Mouse (Mus musculus) MEL (cell line): Measurements from ENCODE around the gene Mboat1. TPM values are rescaled to one million over a fixed set of nuclear protein-coding genes. Genes with fewer than 3 reads are reported as not detected.

ENCODE experiments used
- DNase-seq: peaks from one replicate; pipeline ENCODE4 v3.0.0; 2011; ENCODE audit warnings: low read depth, low spot score
- H3K27ac ChIP-seq: 2 replicates; pipeline ENCODE4 v1.5.1; 2012; ENCODE audit warnings: low read depth, mild to moderate bottlenecking, control low read depth, low read length, moderate library complexity; ENCODE audit not compliant: control insufficient read depth
- H3K27me3 ChIP-seq, 2 experiments: fragments of 150-350 bp in 1 of 2; sonication (generic) in 1 of 2; 2 replicates each; pipeline ENCODE4 v1.6.1; 2012; ENCODE audit warnings: low read length in 2 of 2, mild to moderate bottlenecking in 2 of 2, improper control_type of control experiment in 1 of 2, moderate library complexity in 1 of 2; ENCODE audit not compliant: insufficient read depth in 2 of 2, control insufficient read depth in 1 of 2
- H3K36me3 ChIP-seq, 2 experiments: 2 replicates each; pipeline ENCODE4 v1.6.1; 2012 to 2014; ENCODE audit warnings: low read length in 2 of 2, improper control_type of control experiment in 1 of 2, inconsistent platforms in 1 of 2, mild to moderate bottlenecking in 1 of 2; ENCODE audit not compliant: insufficient read depth in 2 of 2, control insufficient read depth in 1 of 2
- H3K4me1 ChIP-seq, 2 experiments: fragments of 150-350 bp in 1 of 2; sonication (generic) in 1 of 2; 2 replicates each; pipeline ENCODE4 v1.6.1; 2012; ENCODE audit warnings: low read length in 2 of 2, improper control_type of control experiment in 1 of 2, mild to moderate bottlenecking in 1 of 2; ENCODE audit not compliant: insufficient read depth in 2 of 2, control insufficient read depth in 1 of 2
- H3K4me3 ChIP-seq, 2 experiments: fragments of 150-350 bp in 1 of 2; sonication (generic) in 1 of 2; 2 replicates each; pipeline ENCODE4 v1.5.1; 2012; ENCODE audit warnings: low read depth in 2 of 2, low read length in 2 of 2, mild to moderate bottlenecking in 2 of 2, moderate library complexity in 2 of 2, control low read depth in 1 of 2, improper control_type of control experiment in 1 of 2; ENCODE audit not compliant: control insufficient read depth in 1 of 2, insufficient read depth in 1 of 2
- H3K79me2 ChIP-seq: 2 replicates; pipeline ENCODE4 v1.6.1; 2012; ENCODE audit warnings: mild to moderate bottlenecking, low read length, moderate library complexity; ENCODE audit not compliant: control insufficient read depth, poor library complexity, insufficient read depth
- H3K9ac ChIP-seq: 2 replicates; pipeline ENCODE4 v1.6.1; 2012; ENCODE audit warnings: low read depth, mild to moderate bottlenecking, control low read depth, low read length, moderate library complexity; ENCODE audit not compliant: control insufficient read depth, poor library complexity, severe bottlenecking
- H3K9me3 ChIP-seq: fragments of 150-350 bp; sonication (generic); replicated peaks from 2 replicates; pipeline ENCODE4 v1.6.1; 2012; ENCODE audit warnings: mild to moderate bottlenecking, low read length, improper control_type of control experiment, moderate library complexity; ENCODE audit not compliant: insufficient read depth
- CHD1 ChIP-seq: IDR thresholded peaks from 2 replicates; pipeline ENCODE4 v1.6.1; 2012; ENCODE audit warnings: low read depth, mild to moderate bottlenecking, inconsistent platforms, low read length, improper control_type of control experiment
- CHD2 ChIP-seq: IDR thresholded peaks from 2 replicates; pipeline ENCODE4 v1.6.1; 2011; ENCODE audit warnings: low read length, improper control_type of control experiment
- CTCF ChIP-seq, 3 experiments: IDR thresholded peaks in 2 of 3; conservative IDR thresholded peaks in 1 of 3; 2 replicates each; pipeline ENCODE4 v1.5.1; 2011 to 2012; ENCODE audit warnings: low read length in 3 of 3, low read depth in 2 of 3, mild to moderate bottlenecking in 2 of 3, improper control_type of control experiment in 1 of 3, inconsistent platforms in 1 of 3, mixed read lengths in 1 of 3, moderate library complexity in 1 of 3; ENCODE audit not compliant: control insufficient read depth in 1 of 3, insufficient read depth in 1 of 3, poor library complexity in 1 of 3, severe bottlenecking in 1 of 3
- E2F4 ChIP-seq: IDR thresholded peaks from 2 replicates; pipeline ENCODE4 v1.6.1; 2011; ENCODE audit warnings: low read depth, low read length, improper control_type of control experiment, borderline replicate concordance
- ELF1 ChIP-seq: IDR thresholded peaks from 2 replicates; pipeline ENCODE4 v1.6.1; 2014; ENCODE audit warnings: low read depth, mild to moderate bottlenecking, inconsistent platforms, low read length, improper control_type of control experiment, moderate library complexity
- EP300 ChIP-seq, 2 experiments: IDR thresholded peaks; 2 replicates each; pipeline ENCODE4 v1.6.1; 2011; ENCODE audit warnings: improper control_type of control experiment in 2 of 2, low read length in 2 of 2, low read depth in 1 of 2, mild to moderate bottlenecking in 1 of 2
- ETS1 ChIP-seq: IDR thresholded peaks from 2 replicates; pipeline ENCODE4 v1.6.1; 2012; ENCODE audit warnings: low read depth, mild to moderate bottlenecking, inconsistent platforms, low read length, improper control_type of control experiment, moderate library complexity
- GABPA ChIP-seq: IDR thresholded peaks from 2 replicates; pipeline ENCODE4 v1.6.1; 2012; ENCODE audit warnings: low read depth, mild to moderate bottlenecking, inconsistent platforms, low read length, improper control_type of control experiment, moderate library complexity
- GATA1 ChIP-seq: IDR thresholded peaks from 2 replicates; pipeline ENCODE4 v1.6.1; 2011; ENCODE audit warnings: low read depth, low read length, improper control_type of control experiment
- HCFC1 ChIP-seq: IDR thresholded peaks from 2 replicates; pipeline ENCODE4 v1.6.1; 2012; ENCODE audit warnings: low read depth, mild to moderate bottlenecking, inconsistent platforms, low read length, improper control_type of control experiment, moderate library complexity
- JUND ChIP-seq: IDR thresholded peaks from 2 replicates; pipeline ENCODE4 v1.6.1; 2011; ENCODE audit warnings: low read depth, mild to moderate bottlenecking, improper control_type of control experiment, low read length
- KAT2A ChIP-seq: conservative IDR thresholded peaks from 2 replicates; pipeline ENCODE4 v1.6.1; 2012; ENCODE audit warnings: low read depth, low read length, improper control_type of control experiment, inconsistent platforms
- MAX ChIP-seq: IDR thresholded peaks from 2 replicates; pipeline ENCODE4 v1.6.1; 2011; ENCODE audit warnings: low read length, improper control_type of control experiment
- MEF2A ChIP-seq: IDR thresholded peaks from 2 replicates; pipeline ENCODE4 v1.6.1; 2014; ENCODE audit warnings: low read depth, mild to moderate bottlenecking, inconsistent platforms, low read length, improper control_type of control experiment; ENCODE audit not compliant: poor library complexity, insufficient replicate concordance, severe bottlenecking; ENCODE audit errors: extremely low read depth
- MXI1 ChIP-seq: IDR thresholded peaks from 2 replicates; pipeline ENCODE4 v1.6.1; 2011; ENCODE audit warnings: mild to moderate bottlenecking, low read depth, low read length, improper control_type of control experiment
- MYB ChIP-seq: IDR thresholded peaks from 2 replicates; pipeline ENCODE4 v1.6.1; 2011; ENCODE audit warnings: mild to moderate bottlenecking, low read depth, low read length, improper control_type of control experiment
- NELFE ChIP-seq: IDR thresholded peaks from 2 replicates; pipeline ENCODE4 v1.6.1; 2011; ENCODE audit warnings: low read depth, low read length, improper control_type of control experiment
- POLR2AphosphoS2 ChIP-seq: IDR thresholded peaks from 2 replicates; pipeline ENCODE4 v1.6.1; 2011; ENCODE audit warnings: low read length, improper control_type of control experiment
- RAD21 ChIP-seq: IDR thresholded peaks from 2 replicates; pipeline ENCODE4 v1.6.1; 2011; ENCODE audit warnings: mild to moderate bottlenecking, low read depth, low read length, improper control_type of control experiment
- RCOR1 ChIP-seq: IDR thresholded peaks from 2 replicates; pipeline ENCODE4 v1.6.1; 2012; ENCODE audit warnings: low read depth, mild to moderate bottlenecking, inconsistent platforms, low read length, improper control_type of control experiment
- SIN3A ChIP-seq: IDR thresholded peaks from 2 replicates; pipeline ENCODE4 v1.6.1; 2012; ENCODE audit warnings: low read length, improper control_type of control experiment, inconsistent platforms
- SMC3 ChIP-seq: IDR thresholded peaks from 2 replicates; pipeline ENCODE4 v1.6.1; 2011; ENCODE audit warnings: low read depth, low read length, improper control_type of control experiment
- TAL1 ChIP-seq: IDR thresholded peaks from 2 replicates; pipeline ENCODE4 v1.6.1; 2012; ENCODE audit warnings: mild to moderate bottlenecking, inconsistent platforms, low read length, moderate library complexity, mixed read lengths
- TCF12 ChIP-seq: IDR thresholded peaks from 2 replicates; pipeline ENCODE4 v1.6.1; 2014; ENCODE audit warnings: low read depth, mild to moderate bottlenecking, inconsistent platforms, low read length, improper control_type of control experiment, moderate library complexity
- UBTF ChIP-seq: IDR thresholded peaks from 2 replicates; pipeline ENCODE4 v1.6.1; 2012; ENCODE audit warnings: low read depth, mild to moderate bottlenecking, inconsistent platforms, low read length, improper control_type of control experiment, moderate library complexity, borderline replicate concordance; ENCODE audit not compliant: insufficient read depth
- USF1 ChIP-seq: IDR thresholded peaks from 2 replicates; pipeline ENCODE4 v1.6.1; 2014; ENCODE audit warnings: low read depth, mild to moderate bottlenecking, inconsistent platforms, low read length, improper control_type of control experiment, moderate library complexity
- USF2 ChIP-seq, 2 experiments: IDR thresholded peaks; 2 replicates each; pipeline ENCODE4 v1.6.1; 2011 to 2012; ENCODE audit warnings: improper control_type of control experiment in 2 of 2, low read length in 2 of 2, borderline replicate concordance in 1 of 2, inconsistent platforms in 1 of 2, low read depth in 1 of 2, mild to moderate bottlenecking in 1 of 2; ENCODE audit not compliant: insufficient read depth in 1 of 2
- ZKSCAN1 ChIP-seq: IDR thresholded peaks from 2 replicates; pipeline ENCODE4 v1.6.1; 2012; ENCODE audit warnings: low read depth, mild to moderate bottlenecking, inconsistent platforms, low read length, improper control_type of control experiment, moderate library complexity
- ZNF384 ChIP-seq: IDR thresholded peaks from 2 replicates; pipeline ENCODE4 v1.6.1; 2012; ENCODE audit warnings: low read depth, mild to moderate bottlenecking, inconsistent platforms, low read length, improper control_type of control experiment
- polyA plus RNA-seq, 2 experiments: library from polyadenylated mRNA; stranded (reverse) in 1 of 2; unstranded in 1 of 2; fragments of >175 nt in 1 of 2; fragments of >200 nt in 1 of 2; gene quantifications; 2 replicates each; pipeline versions ENCODE4 v1.2.1 to v1.2.4; 2012; ENCODE audit warnings: low replicate concordance in 2 of 2, low read depth in 1 of 2; ENCODE audit not compliant: insufficient read length in 2 of 2, insufficient read depth in 1 of 2, missing spikeins in 1 of 2
- total RNA-seq: library from RNA; depleted of rRNA; stranded (reverse); fragments of 300-350 nt; gene quantifications from 2 replicates; pipeline ENCODE4 v1.2.3, GENCODE M21; 2012

Gene Mboat1
- total and polyA plus RNA-seq, 3 experiments: 19.8 to 21.9 TPM; not detected in 1

GRCm38 (mm10) chr13:30196661-30197060 is 60.4 kb downstream of the Mboat1 start:
- TF ChIP-seq TCF12 (no peak), ZNF384 (no peak), UBTF (no peak), NELFE (no peak), USF1 (no peak), E2F4 (no peak), JUND (no peak), POLR2AphosphoS2 (no peak), USF2 (IDR thresholded peaks at IDR 0.05; ENCODE audit: borderline replicate concordance in 1 of 2, insufficient read depth in 1 of 2, low read depth in 1 of 2, low read length in 2 of 2) (no peak)
- Histone ChIP-seq H3K36me3 (peaks cover 0 to 14% of the 10 kb centered on the region in 2 experiments; a peak in 2 of 4 replicates), H3K4me1 (peaks cover 2 to 16% of the 10 kb centered on the region in 2 experiments; a peak in 3 of 4 replicates), H3K27me3 (no peaks in the 10 kb centered on the region), H3K9me3 (no peaks in the 10 kb centered on the region), H3K79me2 (no peaks in the 10 kb centered on the region), H3K9ac (no peak overlapping the region), H3K27ac (no peak overlapping the region), H3K4me3 (no peak overlapping the region)
- no peak for DNase-seq

DNA sequence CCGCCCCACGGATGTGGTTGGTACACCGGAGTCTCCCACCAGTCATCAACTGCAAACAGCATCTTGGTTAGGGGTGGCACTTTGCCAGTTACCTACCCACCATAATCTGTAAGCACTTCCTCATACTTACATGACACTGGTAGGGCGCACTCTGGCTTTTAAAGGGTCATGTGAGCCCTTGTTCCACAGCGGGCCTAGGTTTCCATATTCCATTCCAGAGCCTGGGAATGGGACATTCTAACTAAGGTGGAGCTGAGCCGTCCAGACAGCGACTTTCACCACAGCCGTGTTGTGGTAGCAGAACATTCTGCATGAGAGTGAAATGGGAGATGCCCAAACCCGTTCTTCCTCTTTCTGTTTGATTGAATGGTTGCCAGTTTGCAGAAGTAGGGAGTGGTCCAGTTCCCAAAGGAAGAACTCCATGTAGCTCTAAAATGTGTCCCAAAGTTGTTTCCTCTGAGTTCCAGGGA is 61.8 kb downstream of the Mboat1 start:
- peaks cover 2 to 13% of the 10 kb centered on the region in 2 experiments; a peak in 3 of 4 replicates for H3K4me1 ChIP-seq
- TF ChIP-seq CHD2: no peak
- TF ChIP-seq GATA1: no peak
- peak; percentile 14; the same call in 1 of the 2 replicates for TF ChIP-seq NELFE
- TF ChIP-seq SIN3A: peak; percentile 64
- TF ChIP-seq ZNF384: no peak
- no peak for TF ChIP-seq TAL1
- peak; percentile 41; the same call in 1 of the 2 replicates for TF ChIP-seq ELF1
- TF ChIP-seq MAX: peak; percentile 55; the same call in 1 of the 2 replicates
- no peak for TF ChIP-seq HCFC1
- peak; percentile 18; the same call in 1 of the 2 replicates for TF ChIP-seq MYB
- no peak for TF ChIP-seq MEF2A
- TF ChIP-seq ZKSCAN1: 0 out of 2 replicates have a peak, but pooled peaks have one; percentile 27
- no peak for TF ChIP-seq USF2 (IDR thresholded peaks at IDR 0.05; ENCODE audit: borderline replicate concordance in 1 of 2, insufficient read depth in 1 of 2, low read depth in 1 of 2, low read length in 2 of 2)
- TF ChIP-seq KAT2A: no peak
- TF ChIP-seq MXI1: peak; percentile 55; the same call in 1 of the 2 replicates
- no peak for TF ChIP-seq POLR2AphosphoS2
- TF ChIP-seq RCOR1: peak; percentile 69
- TF ChIP-seq E2F4: no peak
- TF ChIP-seq ETS1: peak; percentile 47; the same call in 1 of the 2 replicates
- TF ChIP-seq TCF12: no peak
- TF ChIP-seq USF1: peak; percentile 51; the same call in 1 of the 2 replicates
- no peak for TF ChIP-seq SMC3
- no peak for TF ChIP-seq UBTF
- TF ChIP-seq GABPA: no peak
- peak; percentile 58 to 65; a peak in 3 of 4 replicates for TF ChIP-seq EP300 (IDR thresholded peaks at IDR 0.05; ENCODE audit: low read depth in 1 of 2, low read length in 2 of 2)
- TF ChIP-seq CHD1: no peak
- TF ChIP-seq CTCF (IDR thresholded peaks at IDR 0.05 in 2 of 3, conservative IDR thresholded peaks at IDR 0.05 in 1 of 3; ENCODE audit: control insufficient read depth in 1 of 3, insufficient read depth in 1 of 3, low read depth in 2 of 3, low read length in 3 of 3, poor library complexity in 1 of 3, severe bottlenecking in 1 of 3): no peak
- TF ChIP-seq RAD21: no peak

More for the DNA sequence above, 61.8 kb downstream of the Mboat1 start:
- Histone ChIP-seq H3K36me3 (peaks cover 0 to 6% of the 10 kb centered on the region in 2 experiments; a peak in 1 of 4 replicates), H3K27me3 (no peaks in the 10 kb centered on the region), H3K27ac (peak overlapping the region; percentile 40; the same call in 1 of the 2 replicates), H3K9me3 (no peaks in the 10 kb centered on the region), H3K9ac (no peak overlapping the region), H3K79me2 (no peaks in the 10 kb centered on the region), H3K4me3 (peak overlapping the region; percentile 36 to 43)
- peak; percentile 93 for DNase-seq
